Mouse (Mus musculus) frontal cortex, adult (tissue): Measurements from ENCODE around the gene Tmem132a.

Source experiments
- ATAC-seq: cut with Nextera tagmentation; 2 replicates; pipeline ENCODE4 v1.9.2; 2017; ENCODE audit warnings: mild to moderate bottlenecking, moderate library complexity, mixed read lengths; ENCODE audit not compliant: low TSS enrichment

Gene Tmem132a

GRCm38 (mm10) chr19:10878201-10878837 lies 8.6 kb upstream of the Tmem132a start:
- ATAC-seq: no peak

GRCm38 (mm10) chr19:10871328-10871961 lies 1.7 kb upstream of the Tmem132a start:
- no peak for ATAC-seq

- no peak for ATAC-seq
Observed at GRCm38 (mm10) chr19:10870676-10871075, 936 bp upstream of the Tmem132a start.

- ATAC-seq: peak; percentile 93
Observed at GRCm38 (mm10) chr19:10869241-10869885, 377 bp downstream of the Tmem132a start.

GRCm38 (mm10) chr19:10868623-10869141 lies 1.1 kb downstream of the Tmem132a start:
- ATAC-seq: peak; percentile 21

- peak; percentile 63; the same call in 1 of the 2 replicates for ATAC-seq
Observed at GRCm38 (mm10) chr19:10867946-10868622, 1.7 kb downstream of the Tmem132a start.

GRCm38 (mm10) chr19:10866351-10866750 lies 3.4 kb downstream of the Tmem132a start:
- ATAC-seq: no peak

GRCm38 (mm10) chr19:10860072-10860497 lies 9.7 kb downstream of the Tmem132a start:
- peak; percentile 29; the same call in 1 of the 2 replicates for ATAC-seq

- peak; percentile 45 for ATAC-seq
Observed at GRCm38 (mm10) chr19:10856520-10856919, 13.2 kb downstream of the Tmem132a start.

- ATAC-seq: no peak
Observed at GRCm38 (mm10) chr19:10855422-10855821, 14.3 kb downstream of the Tmem132a start.

- no peak for ATAC-seq
Observed at GRCm38 (mm10) chr19:10847311-10848087, 22.2 kb downstream of the Tmem132a start.

- no peak for ATAC-seq
Observed at GRCm38 (mm10) chr19:10846150-10846549, 23.6 kb downstream of the Tmem132a start.

- no peak for ATAC-seq
Observed at GRCm38 (mm10) chr19:10845454-10845853, 24.3 kb downstream of the Tmem132a start.

- no peak for ATAC-seq
Observed at GRCm38 (mm10) chr19:10844206-10844605, 25.5 kb downstream of the Tmem132a start.

GRCm38 (mm10) chr19:10842914-10843313 lies 26.8 kb downstream of the Tmem132a start:
- ATAC-seq: no peak

- no peak for ATAC-seq
Observed at GRCm38 (mm10) chr19:10841721-10842626, 27.8 kb downstream of the Tmem132a start.

- ATAC-seq: no peak
Observed at GRCm38 (mm10) chr19:10839010-10839892, 30.5 kb downstream of the Tmem132a start, which contains the start of gene Slc15a3. TSS of gene Slc15a3 (plus strand) at chr19:10839727.

GRCm38 (mm10) chr19:10835671-10836070 lies 34.1 kb downstream of the Tmem132a start:
- no peak for ATAC-seq

- no peak for ATAC-seq
Observed at GRCm38 (mm10) chr19:10833611-10834010, 36.1 kb downstream of the Tmem132a start.
